Mouse (Mus musculus): Measurements from ENCODE around the gene Gsto2. TPM values are rescaled to one million over a fixed set of nuclear protein-coding genes. Genes with fewer than 3 reads are reported as not detected.

The Gsto2 gene
- 0.10 and 0.84 TPM in 2 replicates for polyA plus RNA-seq (2012; rRNA removed)

DNA sequence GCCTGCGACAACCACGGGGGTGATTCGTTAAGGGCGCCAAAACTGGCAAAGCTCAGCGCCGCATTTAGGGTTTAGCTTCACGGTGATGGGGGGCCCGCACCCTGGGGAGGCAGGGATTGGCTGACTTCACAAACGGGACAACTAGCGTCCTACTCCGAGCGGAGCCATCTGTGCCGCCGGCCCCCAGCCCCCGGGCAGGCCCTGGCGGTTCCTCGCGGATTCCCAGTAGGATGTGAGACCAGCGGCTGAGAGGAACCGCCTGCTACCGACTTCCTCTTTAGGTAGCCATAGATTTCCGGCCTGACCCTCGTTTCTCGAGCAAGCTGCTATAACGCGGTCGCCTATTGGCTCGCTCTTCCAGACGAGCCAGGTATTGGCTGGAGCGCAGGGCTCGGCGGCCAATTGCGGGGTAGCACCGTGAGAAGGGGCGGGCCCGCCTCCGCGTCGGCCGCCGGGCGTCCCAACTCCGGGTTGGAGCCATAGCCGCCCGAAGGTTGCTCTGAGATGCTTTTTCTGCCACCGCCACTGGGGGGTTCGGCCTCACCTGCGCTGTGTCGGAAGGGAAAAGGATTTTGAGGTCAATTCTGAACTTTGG lies at the start of gene Gsto2:
TSS of gene Gsto2 (plus strand) at position 182 of the 595 bp plus-strand sequence.

DNA sequence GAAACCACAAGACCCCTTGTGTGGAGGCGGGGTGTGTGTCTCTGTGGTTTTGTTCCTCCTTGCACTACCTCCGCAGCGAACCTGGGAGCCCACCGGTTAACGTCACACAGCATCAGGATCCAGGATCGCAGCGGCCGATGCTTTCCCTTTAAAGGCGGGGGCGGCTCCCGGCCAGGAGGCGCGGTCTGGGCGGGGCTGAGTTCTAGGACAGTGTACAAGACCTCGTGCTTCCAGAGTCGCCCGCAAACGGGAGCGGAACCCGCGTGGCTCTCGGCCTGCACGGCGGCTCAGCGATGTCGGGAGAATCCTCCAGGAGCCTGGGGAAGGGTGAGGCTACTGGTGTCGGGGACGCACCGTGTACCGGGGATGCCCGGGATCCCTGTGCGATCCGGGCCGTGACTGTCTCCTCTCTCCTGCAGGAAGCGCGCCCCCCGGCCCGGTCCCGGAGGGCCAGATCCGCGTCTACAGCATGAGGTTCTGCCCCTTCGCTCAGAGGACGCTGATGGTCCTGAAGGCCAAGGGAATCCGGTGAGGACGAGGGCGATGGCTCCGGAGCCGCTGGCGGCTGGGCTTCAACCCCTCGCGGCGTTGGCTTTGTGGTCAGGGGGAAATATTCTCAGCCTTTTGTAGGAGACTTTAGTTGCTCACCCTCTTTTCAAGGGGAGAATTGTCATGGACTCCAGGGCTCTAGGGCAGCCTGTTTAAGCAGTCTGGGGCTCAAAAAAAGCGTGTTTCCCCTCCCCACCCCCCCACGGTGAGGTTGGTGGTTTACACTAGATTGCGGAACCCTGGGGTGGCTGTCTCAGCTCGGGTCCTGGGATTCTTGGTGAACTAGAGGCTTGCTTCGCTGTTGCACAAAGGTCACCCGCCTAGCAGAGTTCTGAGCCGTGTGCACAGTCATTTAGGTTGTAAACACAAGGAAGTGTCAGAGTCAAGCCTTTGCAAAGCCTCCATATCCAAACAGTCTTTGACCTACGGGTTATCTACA lies 10.2 kb upstream of the Gsto2 start, which contains the start of gene Gsto1:
TSS of gene Gsto1 (plus strand) at position 175 of the 988 bp plus-strand sequence.

DNA sequence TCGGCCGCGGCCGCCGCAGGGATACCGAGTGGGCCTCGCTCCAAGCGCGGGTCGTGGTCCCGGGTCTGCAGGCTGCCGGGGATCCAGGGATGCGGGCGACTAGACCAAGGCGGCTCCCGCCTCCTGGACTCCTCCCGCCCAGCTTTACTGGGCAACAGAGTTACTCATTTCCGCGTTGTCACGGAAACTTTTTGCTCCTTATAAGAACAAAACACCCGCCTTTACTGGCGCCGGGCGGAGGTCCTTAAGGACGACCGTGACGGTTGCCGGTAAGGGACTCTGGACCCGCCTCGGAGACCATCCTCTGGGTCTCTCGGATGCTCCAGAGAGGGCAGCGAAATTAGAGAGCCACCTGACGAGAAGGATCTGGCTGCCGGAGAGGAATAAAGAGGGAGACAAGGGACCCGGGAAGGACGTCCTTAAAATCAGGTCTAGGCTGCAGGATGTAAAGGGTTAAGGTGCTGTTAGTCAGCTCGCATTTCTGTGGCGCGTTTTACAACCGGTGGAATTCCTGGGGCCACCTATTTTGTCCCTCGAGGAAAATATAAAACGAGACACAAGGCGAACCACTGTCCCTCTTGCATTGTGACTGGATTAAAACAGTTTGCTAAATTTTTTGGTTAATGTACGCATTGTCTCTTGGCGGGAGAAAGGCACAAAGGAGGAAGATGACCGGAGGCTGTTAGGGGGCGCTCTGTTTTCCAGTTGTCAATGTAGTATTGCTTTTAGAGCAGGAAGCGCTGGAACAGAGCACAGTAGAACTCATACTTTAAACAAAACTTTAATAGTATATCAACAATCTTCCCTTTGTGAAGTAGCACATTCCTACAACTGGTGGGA lies 54.0 kb downstream of the Gsto2 start, which contains the start of the genes Cfap43 and Itprip:
TSS of gene Cfap43 (minus strand) at position 162 of the 840 bp plus-strand sequence.
TSS of gene Itprip (minus strand) at position 174 of the 840 bp plus-strand sequence.

Other genes with a start within 250 kb of the Gsto2 start
- 0.27 and 0.76 TPM in 2 replicates for gene Col17a1, start 173.4 kb upstream of the Gsto2 start, polyA plus RNA-seq (2012; rRNA removed)
- 21.7 and 22.4 TPM in 2 replicates for gene Sfr1, start 133.9 kb upstream of the Gsto2 start, polyA plus RNA-seq (2012; rRNA removed)
- gene Gsto1, start 10.6 kb upstream of the Gsto2 start, polyA plus RNA-seq (2012; rRNA removed), result 286 and 309 TPM in 2 replicates
- gene Cfap43, start 53.8 kb downstream of the Gsto2 start, polyA plus RNA-seq (2012; rRNA removed), result 0.20 TPM in 1 of 2 replicates, not detected in the other
- gene Itprip, start 53.8 kb downstream of the Gsto2 start, polyA plus RNA-seq (2012; rRNA removed), result 3.3 and 3.5 TPM in 2 replicates
- gene Cfap58, start 72.1 kb downstream of the Gsto2 start, polyA plus RNA-seq (2012; rRNA removed), result not detected in 2 replicates